Mouse (Mus musculus) erythroid progenitor cell, adult 5-6 weeks (primary cell): ENCODE data around the gene Ocm. TPM values are rescaled to one million over a fixed set of nuclear protein-coding genes. Genes with fewer than 3 reads are reported as not detected.

Source experiments
- total RNA-seq, 2 experiments: library from RNA; stranded (forward) in 1 of 2; stranded (reverse) in 1 of 2; fragments of 150-400 nt in 1 of 2; fragments of 186-747, 209-891 nt in 1 of 2; gene quantifications; 2 replicates each; pipeline versions ENCODE4 v1.2.3 to v1.2.4; 2015 to 2017; ENCODE audit warnings: low replicate concordance in 2 of 2

Ocm gene
- total RNA-seq, 2 experiments from 2014 or later, result not detected

Other genes starting within 250 kb of the Ocm start
- 247 and 263 TPM in 2 replicates for gene Eif2ak1, start 208.9 kb downstream of the Ocm start, total RNA-seq (2015; ENCODE audit: low replicate concordance)
- gene Eif2ak1, start 208.9 kb downstream of the Ocm start, total RNA-seq (2017; ENCODE audit: low replicate concordance), result 329 and 365 TPM in 2 replicates
- gene Ankrd61, start 129.0 kb downstream of the Ocm start, total RNA-seq (2015; ENCODE audit: low replicate concordance), result not detected in 2 replicates
- gene Ankrd61, start 129.0 kb downstream of the Ocm start, total RNA-seq (2017; ENCODE audit: low replicate concordance), result 1.2 and 2.3 TPM in 2 replicates
- gene Aimp2, start 116.8 kb downstream of the Ocm start, total RNA-seq (2015; ENCODE audit: low replicate concordance), result 25.2 and 34.8 TPM in 2 replicates
- 14.9 and 75.8 TPM in 2 replicates for gene Aimp2, start 116.8 kb downstream of the Ocm start, total RNA-seq (2017; ENCODE audit: low replicate concordance)
- gene Pms2, start 116.7 kb downstream of the Ocm start, total RNA-seq (2015; ENCODE audit: low replicate concordance), result 36.0 and 49.0 TPM in 2 replicates
- 79.1 and 92.9 TPM in 2 replicates for gene Pms2, start 116.7 kb downstream of the Ocm start, total RNA-seq (2017; ENCODE audit: low replicate concordance)
- 10.5 TPM in 1 of 2 replicates, not detected in the other for gene Gm42421, start 98.5 kb downstream of the Ocm start, total RNA-seq (2015; ENCODE audit: low replicate concordance)
- 0.90 and 8.6 TPM in 2 replicates for gene Gm42421, start 98.5 kb downstream of the Ocm start, total RNA-seq (2017; ENCODE audit: low replicate concordance)
- gene Rsph10b, start 93.6 kb downstream of the Ocm start, total RNA-seq (2015; ENCODE audit: low replicate concordance), result 3.4 and 11.2 TPM in 2 replicates
- 5.1 and 12.6 TPM in 2 replicates for gene Rsph10b, start 93.6 kb downstream of the Ocm start, total RNA-seq (2017; ENCODE audit: low replicate concordance)
- gene Ccz1, start 11.8 kb downstream of the Ocm start, total RNA-seq (2015; ENCODE audit: low replicate concordance), result 64.9 and 86.4 TPM in 2 replicates
- gene Ccz1, start 11.8 kb downstream of the Ocm start, total RNA-seq (2017; ENCODE audit: low replicate concordance), result 32.5 and 45.2 TPM in 2 replicates
- gene Lmtk2, start 73.8 kb upstream of the Ocm start, total RNA-seq (2015; ENCODE audit: low replicate concordance), result 17.3 and 23.9 TPM in 2 replicates
- 23.1 and 25.4 TPM in 2 replicates for gene Lmtk2, start 73.8 kb upstream of the Ocm start, total RNA-seq (2017; ENCODE audit: low replicate concordance)
- gene Bhlha15, start 163.6 kb upstream of the Ocm start, total RNA-seq (2015; ENCODE audit: low replicate concordance), result not detected in 2 replicates
- gene Bhlha15, start 163.6 kb upstream of the Ocm start, total RNA-seq (2017; ENCODE audit: low replicate concordance), result not detected in 2 replicates
- gene Tecpr1, start 196.9 kb upstream of the Ocm start, total RNA-seq (2015; ENCODE audit: low replicate concordance), result 2.9 and 8.3 TPM in 2 replicates
- 2.1 and 6.2 TPM in 2 replicates for gene Tecpr1, start 196.9 kb upstream of the Ocm start, total RNA-seq (2017; ENCODE audit: low replicate concordance)
- gene Bri3, start 217.8 kb upstream of the Ocm start, total RNA-seq (2015; ENCODE audit: low replicate concordance), result 20.1 and 20.5 TPM in 2 replicates
- 3.0 and 4.9 TPM in 2 replicates for gene Bri3, start 217.8 kb upstream of the Ocm start, total RNA-seq (2017; ENCODE audit: low replicate concordance)